Mouse (Mus musculus): ENCODE results near the gene Pskh1.

DNA sequence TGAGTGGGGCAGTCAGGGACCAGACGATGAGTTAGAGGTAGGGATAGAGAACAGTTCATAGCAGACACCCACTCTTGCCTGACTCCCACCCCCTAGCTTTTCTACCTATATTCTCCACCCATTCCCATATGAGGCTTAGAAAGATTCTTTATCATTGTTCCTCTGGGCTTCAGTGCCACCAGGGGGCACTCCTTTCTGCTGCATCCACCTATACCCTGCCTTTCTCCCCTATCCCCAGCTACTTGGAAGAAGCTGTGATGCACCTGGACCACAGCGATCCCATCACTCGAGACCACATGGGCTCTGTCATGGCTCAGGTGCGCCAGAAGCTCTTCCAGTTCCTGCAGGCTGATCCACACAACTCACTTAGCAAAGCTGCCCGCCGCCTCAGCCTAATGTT, 7.8 kb upstream of the Pskh1 start:
- TF ChIP-seq CTCF (IDR thresholded peaks at IDR 0.05; ENCODE audit: extremely low read depth, insufficient read length, insufficient replicate concordance, low read depth, low read length) (peak; percentile 47; the same call in 1 of the 2 replicates), POLR2A (IDR thresholded peaks at IDR 0.05; ENCODE audit: low read depth, low read length) (no peak)
